Mouse (Mus musculus): Measurements from ENCODE around the gene Arhgef28. TPM values are rescaled to one million over a fixed set of nuclear protein-coding genes. Genes with fewer than 3 reads are reported as not detected.
"Not testable (repeated sequence)": the region's sequence is repeated elsewhere in the genome, so short reads cannot be mapped to it uniquely, and the experiment has no call there.

Arhgef28 gene
- polyA plus RNA-seq, 1 experiment from 2014 or later = 9.4 TPM

GRCm38 (mm10) chr13:98060121-98060520 is 146.1 kb downstream of the Arhgef28 start:
- not testable (repeated sequence) for H3K4me3 ChIP-seq (ENCODE audit: low read depth, low read length); H3K4me2 ChIP-seq (ENCODE audit: low read depth, low read length); H3K9me3 ChIP-seq (ENCODE audit: control insufficient read depth, low read length); DNase-seq (ENCODE audit: low spot score); H3K27me3 ChIP-seq (replicated peaks; ENCODE audit: control insufficient read depth, insufficient read depth, low read length); H3K36me3 ChIP-seq (ENCODE audit: control insufficient read depth, insufficient read depth, low read length); H3K27ac ChIP-seq (replicated peaks; ENCODE audit: low read depth, low read length); H3K9ac ChIP-seq (ENCODE audit: low read depth, low read length); ATAC-seq (ENCODE audit: low read depth); H3K4me1 ChIP-seq (ENCODE audit: control insufficient read depth, insufficient read depth, low read length)
- 70% methylated on average over 1 of the region's 1 CpGs for WGBS

- Histone ChIP-seq H3K27ac (replicated peaks; ENCODE audit: low read depth, low read length) (no peak overlapping the region), H3K27me3 (replicated peaks; ENCODE audit: control insufficient read depth, insufficient read depth, low read length) (no peaks in the 10 kb centered on the region), H3K4me3 (ENCODE audit: low read depth, low read length) (no peak overlapping the region), H3K36me3 (ENCODE audit: control insufficient read depth, insufficient read depth, low read length) (no peaks in the 10 kb centered on the region), H3K9ac (ENCODE audit: low read depth, low read length) (no peak overlapping the region), H3K4me1 (ENCODE audit: control insufficient read depth, insufficient read depth, low read length) (peaks cover 7% of the 10 kb centered on the region; the same call in 1 of the 2 replicates), H3K4me2 (ENCODE audit: low read depth, low read length) (no peak overlapping the region), H3K9me3 (ENCODE audit: control insufficient read depth, low read length) (peaks cover 8% of the 10 kb centered on the region; the same call in 1 of the 2 replicates)
- DNase-seq (ENCODE audit: low spot score) (no peak), ATAC-seq (ENCODE audit: low read depth) (no peak)
- 84% methylated on average over 8 of the region's 8 CpGs for WGBS
Observed at GRCm38 (mm10) chr13:98055194-98055593, 151.0 kb downstream of the Arhgef28 start.

- no peaks in the 10 kb centered on the region for H3K36me3 ChIP-seq (ENCODE audit: control insufficient read depth, insufficient read depth, low read length)
- WGBS = 60% methylated on average over 3 of the region's 3 CpGs
- ATAC-seq (ENCODE audit: low read depth) (no peak), DNase-seq (ENCODE audit: low spot score) (no peak)
- no peak overlapping the region for H3K9ac ChIP-seq (ENCODE audit: low read depth, low read length)
- H3K4me3 ChIP-seq (ENCODE audit: low read depth, low read length) = no peak overlapping the region
- H3K9me3 ChIP-seq (ENCODE audit: control insufficient read depth, low read length) = no peaks in the 10 kb centered on the region
- H3K27me3 ChIP-seq (replicated peaks; ENCODE audit: control insufficient read depth, insufficient read depth, low read length) = no peaks in the 10 kb centered on the region
- no peak overlapping the region for H3K4me2 ChIP-seq (ENCODE audit: low read depth, low read length)
- H3K4me1 ChIP-seq (ENCODE audit: control insufficient read depth, insufficient read depth, low read length) = no peaks in the 10 kb centered on the region
- no peak overlapping the region for H3K27ac ChIP-seq (replicated peaks; ENCODE audit: low read depth, low read length)
Observed at GRCm38 (mm10) chr13:98040628-98041150, 165.6 kb downstream of the Arhgef28 start.

- 82% methylated on average over 3 of the region's 3 CpGs for WGBS
- Histone ChIP-seq H3K36me3 (ENCODE audit: control insufficient read depth, insufficient read depth, low read length) (no peaks in the 10 kb centered on the region), H3K9me3 (ENCODE audit: control insufficient read depth, low read length) (no peaks in the 10 kb centered on the region), H3K9ac (ENCODE audit: low read depth, low read length) (no peak overlapping the region), H3K4me3 (ENCODE audit: low read depth, low read length) (no peak overlapping the region), H3K27me3 (replicated peaks; ENCODE audit: control insufficient read depth, insufficient read depth, low read length) (no peaks in the 10 kb centered on the region), H3K27ac (replicated peaks; ENCODE audit: low read depth, low read length) (no peak overlapping the region), H3K4me2 (ENCODE audit: low read depth, low read length) (no peak overlapping the region), H3K4me1 (ENCODE audit: control insufficient read depth, insufficient read depth, low read length) (no peaks in the 10 kb centered on the region)
- DNase-seq (ENCODE audit: low spot score) (peak; percentile 56), ATAC-seq (ENCODE audit: low read depth) (no peak)
Observed at GRCm38 (mm10) chr13:98038731-98039130, 167.5 kb downstream of the Arhgef28 start.

GRCm38 (mm10) chr13:98037693-98038092 is 168.5 kb downstream of the Arhgef28 start:
- no peak overlapping the region for H3K27ac ChIP-seq (replicated peaks; ENCODE audit: low read depth, low read length)
- no peaks in the 10 kb centered on the region for H3K27me3 ChIP-seq (replicated peaks; ENCODE audit: control insufficient read depth, insufficient read depth, low read length)
- DNase-seq (ENCODE audit: low spot score) (no peak), ATAC-seq (ENCODE audit: low read depth) (no peak)
- no peaks in the 10 kb centered on the region for H3K4me1 ChIP-seq (ENCODE audit: control insufficient read depth, insufficient read depth, low read length)
- H3K9me3 ChIP-seq (ENCODE audit: control insufficient read depth, low read length) = no peaks in the 10 kb centered on the region
- H3K4me2 ChIP-seq (ENCODE audit: low read depth, low read length) = no peak overlapping the region
- no peak overlapping the region for H3K9ac ChIP-seq (ENCODE audit: low read depth, low read length)
- no peak overlapping the region for H3K4me3 ChIP-seq (ENCODE audit: low read depth, low read length)
- no peaks in the 10 kb centered on the region for H3K36me3 ChIP-seq (ENCODE audit: control insufficient read depth, insufficient read depth, low read length)

- ATAC-seq (ENCODE audit: low read depth) = peak; percentile 35; the same call in 1 of the 2 replicates
- Histone ChIP-seq H3K4me3 (ENCODE audit: low read depth, low read length) (peak overlapping the region; percentile 24), H3K9ac (ENCODE audit: low read depth, low read length) (peak overlapping the region; percentile 52), H3K4me2 (ENCODE audit: low read depth, low read length) (peak overlapping the region; percentile 53), H3K36me3 (ENCODE audit: control insufficient read depth, insufficient read depth, low read length) (no peaks in the 10 kb centered on the region), H3K27me3 (replicated peaks; ENCODE audit: control insufficient read depth, insufficient read depth, low read length) (no peaks in the 10 kb centered on the region), H3K27ac (replicated peaks; ENCODE audit: low read depth, low read length) (0 out of 2 replicates have a peak overlapping the region, but pooled peaks have one; percentile 29), H3K9me3 (ENCODE audit: control insufficient read depth, low read length) (no peaks in the 10 kb centered on the region), H3K4me1 (ENCODE audit: control insufficient read depth, insufficient read depth, low read length) (peaks cover 8% of the 10 kb centered on the region; the same call in 1 of the 2 replicates)
- WGBS = 17% methylated on average over 5 of the region's 5 CpGs
- DNase-seq (ENCODE audit: low spot score) = no peak
Observed at GRCm38 (mm10) chr13:98031642-98031960, 174.6 kb downstream of the Arhgef28 start.

- peak overlapping the region; percentile 52 for H3K9ac ChIP-seq (ENCODE audit: low read depth, low read length)
- DNase-seq (ENCODE audit: low spot score) (peak; percentile 93), ATAC-seq (ENCODE audit: low read depth) (peak; percentile 85)
- no peaks in the 10 kb centered on the region for H3K36me3 ChIP-seq (ENCODE audit: control insufficient read depth, insufficient read depth, low read length)
- peak overlapping the region; percentile 53 for H3K4me2 ChIP-seq (ENCODE audit: low read depth, low read length)
- 0 out of 2 replicates have a peak overlapping the region, but pooled peaks have one; percentile 29 for H3K27ac ChIP-seq (replicated peaks; ENCODE audit: low read depth, low read length)
- peaks cover 8% of the 10 kb centered on the region; the same call in 1 of the 2 replicates for H3K4me1 ChIP-seq (ENCODE audit: control insufficient read depth, insufficient read depth, low read length)
- WGBS = 12% methylated on average over 16 of the region's 16 CpGs
- no peaks in the 10 kb centered on the region for H3K27me3 ChIP-seq (replicated peaks; ENCODE audit: control insufficient read depth, insufficient read depth, low read length)
- peak overlapping the region; percentile 24 for H3K4me3 ChIP-seq (ENCODE audit: low read depth, low read length)
- no peaks in the 10 kb centered on the region for H3K9me3 ChIP-seq (ENCODE audit: control insufficient read depth, low read length)
Observed at GRCm38 (mm10) chr13:98030959-98031641, 175.1 kb downstream of the Arhgef28 start.

GRCm38 (mm10) chr13:98030041-98030440 is 176.2 kb downstream of the Arhgef28 start:
- H3K27ac ChIP-seq (replicated peaks; ENCODE audit: low read depth, low read length) = no peak overlapping the region
- no peak overlapping the region for H3K4me2 ChIP-seq (ENCODE audit: low read depth, low read length)
- ATAC-seq (ENCODE audit: low read depth) (no peak), DNase-seq (ENCODE audit: low spot score) (no peak)
- H3K9ac ChIP-seq (ENCODE audit: low read depth, low read length) = no peak overlapping the region
- no peaks in the 10 kb centered on the region for H3K27me3 ChIP-seq (replicated peaks; ENCODE audit: control insufficient read depth, insufficient read depth, low read length)
- H3K4me3 ChIP-seq (ENCODE audit: low read depth, low read length) = no peak overlapping the region
- peaks cover 8% of the 10 kb centered on the region; the same call in 1 of the 2 replicates for H3K4me1 ChIP-seq (ENCODE audit: control insufficient read depth, insufficient read depth, low read length)
- WGBS = 19% methylated on average over 5 of the region's 5 CpGs
- H3K9me3 ChIP-seq (ENCODE audit: control insufficient read depth, low read length) = no peaks in the 10 kb centered on the region
- no peaks in the 10 kb centered on the region for H3K36me3 ChIP-seq (ENCODE audit: control insufficient read depth, insufficient read depth, low read length)

Measured in embryonic facial prominence, embryonic 14.5 days (tissue).